Mouse (Mus musculus): ENCODE data around the gene Elf4.

- TF ChIP-seq POLR2A (IDR thresholded peaks at IDR 0.05; ENCODE audit: borderline replicate concordance, control insufficient read depth, low read depth, low read length): no peak
- TF ChIP-seq CTCF (IDR thresholded peaks at IDR 0.05; ENCODE audit: control insufficient read depth, insufficient read depth, low read length): no peak
Measured at GRCm38 (mm10) chrX:48462297-48462696, 635 bp downstream of the Elf4 start.
